Comparison of ENCODE assay signal across 18 mouse cellular contexts in the genomic region with DNA sequence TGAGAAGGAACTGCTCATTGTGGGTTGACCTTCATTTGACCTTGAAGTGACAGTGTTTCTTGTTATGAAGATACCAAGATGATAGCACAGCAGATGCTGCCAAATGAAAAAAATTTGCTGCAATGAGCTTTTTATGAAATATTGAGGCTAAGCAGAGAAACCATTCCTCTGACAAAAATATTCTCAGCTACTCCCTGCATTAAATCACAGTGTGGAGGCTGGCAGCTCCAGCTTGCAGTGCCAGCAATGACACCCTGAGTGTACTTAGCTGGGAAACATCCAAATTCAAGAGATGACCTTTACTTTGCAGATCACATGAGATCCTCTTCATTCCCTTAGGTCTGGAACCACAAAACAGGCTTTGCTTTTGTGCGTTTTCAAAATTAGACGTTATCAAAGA.
DNase-seq lines count a peak whose midpoint lies in the region; ATAC-seq and TF ChIP-seq lines count a peak whose summit lies in the region.
"Had no signal": no experiment of that assay in that cellular context is flagged by ENCODE, and none has a peak within 500 bp of the region (broad histone marks: within the 10 kb centered on the region; RNA-seq: fewer than 3 reads in every experiment).

No protein-coding gene starts in this region.

- no peak overlapping the region for H3K4me2 ChIP-seq in lung, embryonic 14.5 days
- H3K4me2 ChIP-seq: forebrain, embryonic 13.5 days; limb, embryonic 13.5 days; lung, embryonic 15.5 days; neural tube, embryonic 13.5 days had no signal

- no peak overlapping the region for H3K9ac ChIP-seq in lung, embryonic 14.5 days
- H3K9ac ChIP-seq: forebrain, embryonic 13.5 days; limb, embryonic 13.5 days; lung, embryonic 15.5 days; neural tube, embryonic 13.5 days had no signal

- H3K4me1 ChIP-seq in lung, embryonic 14.5 days (ENCODE audit: insufficient read depth): no peaks in the 10 kb centered on the region
- H3K4me1 ChIP-seq: limb, embryonic 13.5 days; lung, embryonic 15.5 days had no signal

- no peaks in the 10 kb centered on the region for H3K9me3 ChIP-seq in lung, embryonic 14.5 days (ENCODE audit: low read depth, low read length)
- H3K9me3 ChIP-seq: forebrain, embryonic 13.5 days; limb, embryonic 13.5 days; lung, embryonic 15.5 days; neural tube, embryonic 13.5 days had no signal

- H3K27me3 ChIP-seq in lung, embryonic 14.5 days (ENCODE audit: insufficient read depth, low read length): no peaks in the 10 kb centered on the region
- H3K27me3 ChIP-seq: forebrain, embryonic 13.5 days; limb, embryonic 13.5 days; lung, embryonic 15.5 days; neural tube, embryonic 13.5 days had no signal

- ATAC-seq in lung, embryonic 14.5 days (ENCODE audit: insufficient read depth): no peak

- no peak overlapping the region for H3K4me3 ChIP-seq in lung, embryonic 14.5 days (ENCODE audit: low read depth, low read length)
- H3K4me3 ChIP-seq: forebrain, embryonic 13.5 days; limb, embryonic 13.5 days; lung, embryonic 15.5 days; neural tube, embryonic 13.5 days had no signal

- 72% methylated on average over 2 of the region's 2 CpGs for WGBS in lung, embryonic 14.5 days

- DNase-seq in frontal cortex, adult 2 months (ENCODE audit: extremely low spot score in 1 of 2, low spot score in 1 of 2): peak; percentile 52 to 71
- no peak for DNase-seq in frontal cortex, postnatal 10 days (ENCODE audit: low spot score in 2 of 2)
- DNase-seq in lung, embryonic 14.5 days: peak; percentile 35
- no peak for DNase-seq in lung, adult 18-20 months
- DNase-seq in frontal cortex, postnatal 14 days (ENCODE audit: low spot score in 2 of 2): peak; percentile 11 to 19
- peak; percentile 42 for DNase-seq in right cerebral cortex, postnatal 25 days
- no peak for DNase-seq in cerebellum, adult 9-11 months
- DNase-seq: cerebellum, adult 8-10 months; embryo, embryonic 11 days; gastrocnemius, postnatal 25 days; heart, postnatal 14 days; kidney, adult 11 months; kidney, postnatal 10 days; thymus, postnatal 4 days had no signal

- H3K27ac ChIP-seq in lung, embryonic 14.5 days (ENCODE audit: low read depth): no peak overlapping the region
- H3K27ac ChIP-seq: forebrain, embryonic 13.5 days; limb, embryonic 13.5 days; lung, embryonic 15.5 days; neural tube, embryonic 13.5 days had no signal

- TF ChIP-seq CTCF in lung, embryonic 14.5 days (IDR thresholded peaks at IDR 0.05; ENCODE audit: low read depth): no peak

- no peaks in the 10 kb centered on the region for H3K36me3 ChIP-seq in lung, embryonic 14.5 days (ENCODE audit: insufficient read depth)
- H3K36me3 ChIP-seq: limb, embryonic 13.5 days; lung, embryonic 15.5 days; neural tube, embryonic 13.5 days had no signal

Comparison
In these comparisons a context has a peak if more than half of its experiments do, and no peak if none do; other contexts are left out.
1. DNase-seq: peak in frontal cortex, adult 2 months (2 of 2), lung, embryonic 14.5 days (single experiment), frontal cortex, postnatal 14 days (2 of 2) and right cerebral cortex, postnatal 25 days (single experiment); none in frontal cortex, postnatal 10 days (0 of 2), lung, adult 18-20 months (0 of 2) and cerebellum, adult 9-11 months (single experiment).